Mouse (Mus musculus) embryonic facial prominence, embryonic 14.5 days (tissue): ENCODE measurements around the gene Ftcd. TPM values are rescaled to one million over a fixed set of nuclear protein-coding genes. Genes with fewer than 3 reads are reported as not detected.

Source experiments
- ATAC-seq: fragments of 200-750 bp; cut with Nextera tagmentation; 2 replicates; pipeline ENCODE4 v1.8.0; 2017; ENCODE audit warnings: low read depth, moderate number of reproducible peaks, moderate TSS enrichment
- DNase-seq: peaks from one replicate; pipeline ENCODE4 v3.0.0-alpha.2; 2015; ENCODE audit warnings: low spot score
- H3K27ac ChIP-seq: fragments of 300-500 bp; sonication (generic); replicated peaks from 2 replicates; pipeline ENCODE4 v1.5.1; 2014; ENCODE audit warnings: low read depth, mild to moderate bottlenecking, low read length, moderate library complexity
- H3K27me3 ChIP-seq: fragments of 300-500 bp; sonication (generic); replicated peaks from 2 replicates; pipeline ENCODE4 v1.6.1; 2014; ENCODE audit warnings: low read length; ENCODE audit not compliant: control insufficient read depth, insufficient read depth
- H3K36me3 ChIP-seq: fragments of 300-500 bp; sonication (generic); 2 replicates; pipeline ENCODE4 v1.6.1; 2014; ENCODE audit warnings: low read length, mixed read lengths; ENCODE audit not compliant: control insufficient read depth, insufficient read depth
- H3K4me1 ChIP-seq: fragments of 300-500 bp; sonication (generic); 2 replicates; pipeline ENCODE4 v1.6.1; 2014; ENCODE audit warnings: antibody characterized with exemption, low read length; ENCODE audit not compliant: control insufficient read depth, insufficient read depth
- H3K4me2 ChIP-seq: fragments of 300-500 bp; sonication (generic); 2 replicates; pipeline ENCODE4 v1.6.1; 2014; ENCODE audit warnings: low read depth, mild to moderate bottlenecking, low read length, moderate library complexity, mixed read lengths
- H3K4me3 ChIP-seq: fragments of 300-500 bp; sonication (generic); 2 replicates; pipeline ENCODE4 v1.5.1; 2014; ENCODE audit warnings: low read depth, mild to moderate bottlenecking, low read length
- H3K9ac ChIP-seq: fragments of 300-500 bp; sonication (generic); 2 replicates; pipeline ENCODE4 v1.6.1; 2014; ENCODE audit warnings: low read depth, mild to moderate bottlenecking, low read length, moderate library complexity, mixed read lengths
- H3K9me3 ChIP-seq: fragments of 300-500 bp; sonication (generic); 2 replicates; pipeline ENCODE4 v1.6.1; 2016; ENCODE audit warnings: low read length; ENCODE audit not compliant: control insufficient read depth
- WGBS: fragments of 180-500 bp; shearing (Covaris S2); extraction: QIAGEN DNeasy Blood & Tissue Kit; methylation state at CpG from one replicate; pipeline ENCODE4 v1.1.7; 2014; 5-methylcytosine and 5-hydroxymethylcytosine counted together
- polyA plus RNA-seq: library from polyadenylated mRNA; unstranded; fragments of >200 nt; fragmentation: Nextera tagmentation; extraction: Ambion mirVana; gene quantifications from 2 replicates; pipeline ENCODE4 v1.2.1, GENCODE M21; 2014

The Ftcd gene
- polyA plus RNA-seq, 1 experiment from 2014 or later = 0.11 TPM

GRCm38 (mm10) chr10:76623734-76624133, 48.3 kb downstream of the Ftcd start:
- no peaks in the 10 kb centered on the region for H3K9me3 ChIP-seq
- H3K9ac ChIP-seq = peak overlapping the region; percentile 88; the same call in 1 of the 2 replicates
- H3K27ac ChIP-seq = peak overlapping the region; percentile 61
- ATAC-seq (no peak), DNase-seq (no peak)
- WGBS = 18% methylated on average over 7 of the region's 7 CpGs
- peak overlapping the region; percentile 70 for H3K4me3 ChIP-seq
- H3K27me3 ChIP-seq = no peaks in the 10 kb centered on the region
- peaks cover 14% of the 10 kb centered on the region for H3K4me1 ChIP-seq
- peak overlapping the region; percentile 78 for H3K4me2 ChIP-seq
- no peaks in the 10 kb centered on the region for H3K36me3 ChIP-seq

GRCm38 (mm10) chr10:76624903-76625302, 49.5 kb downstream of the Ftcd start:
- H3K27ac ChIP-seq = peak overlapping the region; percentile 44; the same call in 1 of the 2 replicates
- DNase-seq = peak; percentile 54
- H3K27me3 ChIP-seq = no peaks in the 10 kb centered on the region
- peaks cover 13% of the 10 kb centered on the region for H3K4me1 ChIP-seq
- 67% methylated on average over 7 of the region's 7 CpGs for WGBS
- no peak overlapping the region for H3K4me3 ChIP-seq
- H3K9me3 ChIP-seq = no peaks in the 10 kb centered on the region
- ATAC-seq = no peak
- no peak overlapping the region for H3K9ac ChIP-seq
- H3K4me2 ChIP-seq = no peak overlapping the region
- no peaks in the 10 kb centered on the region for H3K36me3 ChIP-seq

DNA sequence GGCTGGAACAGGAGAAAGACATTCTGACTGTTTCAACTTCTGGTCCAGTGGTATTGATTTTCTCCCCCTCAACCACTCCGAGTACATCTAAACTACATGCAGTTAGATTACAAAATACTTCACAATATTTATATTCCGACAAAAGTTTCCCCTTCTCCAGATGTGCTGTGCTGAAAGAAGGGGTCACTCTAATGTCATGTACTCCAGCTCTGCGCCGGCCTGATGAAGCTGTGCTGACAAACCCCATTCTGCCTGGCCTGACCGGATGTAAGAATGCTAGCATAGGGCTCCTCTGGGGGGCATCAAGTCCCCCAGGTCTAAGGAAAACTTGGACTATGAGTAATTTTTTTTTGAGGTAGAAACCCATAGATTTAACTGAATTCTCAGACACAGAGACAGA, 52.3 kb downstream of the Ftcd start:
- H3K27me3 ChIP-seq = no peaks in the 10 kb centered on the region
- no peak overlapping the region for H3K4me3 ChIP-seq
- H3K27ac ChIP-seq = no peak overlapping the region
- no peak for DNase-seq
- WGBS = 64% methylated on average over 5 of the region's 5 CpGs
- H3K9me3 ChIP-seq = no peaks in the 10 kb centered on the region
- H3K36me3 ChIP-seq = no peaks in the 10 kb centered on the region
- no peak overlapping the region for H3K4me2 ChIP-seq
- no peak for ATAC-seq
- no peak overlapping the region for H3K9ac ChIP-seq
- peaks cover 13% of the 10 kb centered on the region for H3K4me1 ChIP-seq

GRCm38 (mm10) chr10:76630657-76631056, 55.2 kb downstream of the Ftcd start:
- ATAC-seq (no peak), DNase-seq (no peak)
- WGBS = 89% methylated on average over 1 of the region's 1 CpGs
- Histone ChIP-seq H3K4me2 (no peak overlapping the region), H3K4me3 (no peak overlapping the region), H3K4me1 (peaks cover 28% of the 10 kb centered on the region), H3K9ac (no peak overlapping the region), H3K36me3 (no peaks in the 10 kb centered on the region), H3K27me3 (no peaks in the 10 kb centered on the region), H3K9me3 (no peaks in the 10 kb centered on the region), H3K27ac (0 out of 2 replicates have a peak overlapping the region, but pooled peaks have one; percentile 28)

DNA sequence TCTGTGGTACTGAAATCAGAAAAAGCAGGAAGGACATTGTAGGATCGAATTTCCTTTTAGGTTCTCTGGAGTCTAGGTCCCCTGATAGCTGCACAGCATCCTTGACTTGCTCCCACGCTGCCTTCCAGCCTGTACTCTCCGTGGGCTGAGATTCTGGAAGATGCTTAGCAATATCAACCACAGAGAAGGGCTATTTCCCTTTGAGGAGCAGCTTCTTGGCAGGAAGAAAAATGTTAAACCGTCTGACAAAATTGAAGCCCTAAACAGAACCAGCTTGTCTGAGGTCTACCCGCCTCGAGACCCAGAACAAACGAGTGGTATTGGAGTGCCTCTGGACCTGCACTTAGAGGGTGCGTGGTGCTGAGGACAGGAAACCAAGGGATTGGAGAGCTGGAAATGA, 57.2 kb downstream of the Ftcd start:
- Histone ChIP-seq H3K27me3 (no peaks in the 10 kb centered on the region), H3K4me2 (no peak overlapping the region), H3K36me3 (no peaks in the 10 kb centered on the region), H3K4me1 (peaks cover 38% of the 10 kb centered on the region), H3K9ac (no peak overlapping the region), H3K27ac (peak overlapping the region; percentile 75), H3K9me3 (no peaks in the 10 kb centered on the region), H3K4me3 (no peak overlapping the region)
- ATAC-seq (no peak), DNase-seq (peak; percentile 68)
- 40% methylated on average over 8 of the region's 8 CpGs for WGBS

DNA sequence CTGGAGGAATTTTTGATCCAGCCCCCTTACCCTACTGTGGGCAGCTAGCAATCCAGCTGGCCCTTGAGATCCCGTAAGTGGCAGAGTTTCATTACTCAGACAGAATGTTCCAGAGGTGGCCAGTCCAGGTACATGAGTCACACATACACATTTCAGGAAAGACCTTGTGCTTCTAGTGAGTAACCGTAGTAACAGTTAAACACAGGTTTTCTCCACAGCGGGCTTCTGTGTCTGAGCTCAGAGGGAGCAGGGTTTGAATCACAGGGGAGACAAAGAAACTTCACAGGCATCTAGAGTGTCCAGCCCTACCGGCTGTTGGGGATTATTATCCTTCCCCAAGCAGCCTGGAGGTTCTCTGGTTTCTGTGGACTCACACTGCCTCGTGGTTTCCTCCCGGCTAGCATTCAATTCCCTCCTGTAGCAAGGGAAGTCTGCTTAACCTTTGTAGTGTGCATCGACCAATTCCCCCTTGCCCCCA, 58.7 kb downstream of the Ftcd start:
- Histone ChIP-seq H3K9me3 (no peaks in the 10 kb centered on the region), H3K4me3 (no peak overlapping the region), H3K36me3 (no peaks in the 10 kb centered on the region), H3K4me1 (peaks cover 38% of the 10 kb centered on the region), H3K4me2 (no peak overlapping the region), H3K9ac (no peak overlapping the region), H3K27ac (peak overlapping the region; percentile 75), H3K27me3 (no peaks in the 10 kb centered on the region)
- ATAC-seq (peak; percentile 85), DNase-seq (peak; percentile 85)
- 24% methylated on average over 7 of the region's 7 CpGs for WGBS

GRCm38 (mm10) chr10:76634584-76634983, 59.1 kb downstream of the Ftcd start:
- H3K4me3 ChIP-seq = no peak overlapping the region
- H3K27ac ChIP-seq = peak overlapping the region; percentile 75
- peak; percentile 62; the same call in 1 of the 2 replicates for ATAC-seq
- H3K36me3 ChIP-seq = no peaks in the 10 kb centered on the region
- no peak overlapping the region for H3K4me2 ChIP-seq
- H3K27me3 ChIP-seq = no peaks in the 10 kb centered on the region
- no peaks in the 10 kb centered on the region for H3K9me3 ChIP-seq
- peaks cover 38% of the 10 kb centered on the region for H3K4me1 ChIP-seq
- DNase-seq = no peak
- H3K9ac ChIP-seq = no peak overlapping the region
- 51% methylated on average over 5 of the region's 5 CpGs for WGBS

DNA sequence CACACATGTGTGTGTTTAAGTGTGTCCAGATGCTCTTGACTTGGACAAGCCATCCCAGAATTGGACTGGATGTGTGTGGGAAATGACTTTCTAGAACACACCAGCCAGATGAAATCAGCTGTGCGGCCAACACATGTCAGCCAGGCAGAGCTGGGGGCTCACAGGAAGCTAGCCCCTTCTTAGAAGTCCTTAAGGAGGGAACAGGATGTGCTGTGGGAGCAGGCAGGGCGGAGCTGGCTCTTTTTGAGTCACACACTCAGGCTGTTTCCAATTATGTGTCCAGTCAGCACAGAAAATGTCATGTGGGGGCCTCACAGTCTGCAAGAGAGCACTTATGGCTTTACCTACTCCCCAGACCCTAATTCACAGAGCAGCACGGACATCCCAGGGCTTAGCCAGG, 60.6 kb downstream of the Ftcd start:
- ATAC-seq = peak; percentile 9; the same call in 1 of the 2 replicates
- WGBS = 27% methylated on average over 3 of the region's 3 CpGs

GRCm38 (mm10) chr10:76636601-76637000, 61.2 kb downstream of the Ftcd start:
- WGBS = 83% methylated on average over 4 of the region's 4 CpGs
- ATAC-seq (no peak), DNase-seq (no peak)
- Histone ChIP-seq H3K9me3 (no peaks in the 10 kb centered on the region), H3K9ac (no peak overlapping the region), H3K27ac (peak overlapping the region; percentile 80), H3K4me3 (no peak overlapping the region), H3K4me2 (no peak overlapping the region), H3K4me1 (peaks cover 38% of the 10 kb centered on the region), H3K36me3 (no peaks in the 10 kb centered on the region), H3K27me3 (no peaks in the 10 kb centered on the region)

More for the DNA sequence above, 60.6 kb downstream of the Ftcd start:
- H3K4me2 ChIP-seq = no peak overlapping the region
- H3K27ac ChIP-seq = peak overlapping the region; percentile 80
- peak; percentile 88 for DNase-seq
- H3K4me3 ChIP-seq = no peak overlapping the region
- no peaks in the 10 kb centered on the region for H3K9me3 ChIP-seq
- no peaks in the 10 kb centered on the region for H3K27me3 ChIP-seq
- peaks cover 38% of the 10 kb centered on the region for H3K4me1 ChIP-seq
- H3K36me3 ChIP-seq = no peaks in the 10 kb centered on the region
- H3K9ac ChIP-seq = 0 out of 2 replicates have a peak overlapping the region, but pooled peaks have one; percentile 25
